Mouse (Mus musculus) frontal cortex, postnatal 36 days (tissue): ENCODE results near the gene Nudt8.
A peak's percentile ranks its signal among the peaks of the same experiment; 100 is the strongest.
"Not testable (repeated sequence)": the region's sequence is repeated elsewhere in the genome, so short reads cannot be mapped to it uniquely, and the experiment has no call there.

Source experiments
- DNase-seq, 2 experiments: peaks; one replicate each; pipeline ENCODE4 v3.0.0; 2022; ENCODE audit warnings: low spot score in 2 of 2

The Nudt8 gene

DNA sequence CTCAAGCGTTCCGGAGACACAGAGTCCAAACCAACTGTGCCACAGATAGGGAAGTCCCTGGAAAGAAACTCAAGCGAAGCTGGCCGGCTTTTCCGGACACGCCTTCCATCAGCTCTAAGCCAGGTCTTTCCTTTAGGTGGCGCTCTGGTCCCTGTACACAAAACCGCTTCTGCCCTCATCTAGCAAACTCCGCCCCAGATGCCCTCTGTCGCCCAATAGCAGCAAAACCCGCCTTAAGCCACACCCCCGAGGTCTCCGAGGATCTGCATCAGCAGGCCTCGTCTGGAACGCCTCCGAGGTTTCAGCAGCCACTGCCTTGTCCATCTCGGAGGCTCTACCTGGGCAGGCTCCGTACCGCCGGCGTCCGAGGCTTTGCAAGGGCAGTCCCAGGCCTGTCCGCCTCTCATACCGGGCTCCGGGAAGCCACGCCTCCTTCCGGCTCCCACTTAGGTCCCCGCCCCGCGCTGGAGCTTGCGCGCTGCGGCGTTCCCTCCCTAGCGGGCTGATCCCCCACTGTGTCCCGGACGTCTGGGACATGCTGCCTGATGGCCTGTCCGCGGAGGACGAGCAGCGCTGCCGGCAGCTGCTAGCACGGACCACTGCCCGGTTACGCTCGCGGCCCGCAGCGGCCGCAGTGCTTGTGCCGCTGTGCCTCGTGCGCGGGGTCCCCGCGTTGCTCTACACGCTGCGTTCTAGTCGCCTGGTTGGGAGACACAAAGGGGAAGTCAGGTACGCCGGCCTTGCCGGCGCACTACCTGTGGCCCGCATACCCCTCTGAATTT lies at the start of gene Nudt8, which contains the start of gene Gm49405:
Gene Nudt8 (plus strand): TSS at position 462 of the 782 bp plus-strand sequence.
Gene Gm49405 (plus strand): TSS at position 508 of the 782 bp plus-strand sequence.
- DNase-seq, result peak; percentile 97

GRCm38 (mm10) chr19:3951461-3951860 lies 48.9 kb upstream of the Nudt8 start:
- DNase-seq, result no peak

DNA sequence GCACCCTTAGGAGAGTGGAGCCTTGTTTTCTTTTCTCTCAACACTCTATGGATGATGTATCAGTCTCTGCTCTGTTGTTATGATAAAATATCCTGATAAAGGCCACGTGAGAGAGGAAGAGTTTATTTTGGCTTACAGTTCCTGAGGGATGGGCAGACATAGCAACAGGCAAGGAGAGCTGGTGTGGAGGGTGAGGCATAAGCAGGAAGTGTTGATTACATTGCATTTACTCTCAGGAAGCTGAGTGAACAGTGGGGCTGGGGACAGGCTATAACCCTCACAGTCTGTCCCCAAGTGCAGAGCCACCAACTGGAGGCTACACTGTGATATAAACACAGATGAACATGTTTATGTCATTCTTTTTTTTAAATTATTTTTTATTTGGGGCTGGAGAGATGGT lies 48.3 kb upstream of the Nudt8 start:
- DNase-seq, result no peak

- DNase-seq, result no peak
Observed at GRCm38 (mm10) chr19:3955033-3955432, 45.3 kb upstream of the Nudt8 start.

DNA sequence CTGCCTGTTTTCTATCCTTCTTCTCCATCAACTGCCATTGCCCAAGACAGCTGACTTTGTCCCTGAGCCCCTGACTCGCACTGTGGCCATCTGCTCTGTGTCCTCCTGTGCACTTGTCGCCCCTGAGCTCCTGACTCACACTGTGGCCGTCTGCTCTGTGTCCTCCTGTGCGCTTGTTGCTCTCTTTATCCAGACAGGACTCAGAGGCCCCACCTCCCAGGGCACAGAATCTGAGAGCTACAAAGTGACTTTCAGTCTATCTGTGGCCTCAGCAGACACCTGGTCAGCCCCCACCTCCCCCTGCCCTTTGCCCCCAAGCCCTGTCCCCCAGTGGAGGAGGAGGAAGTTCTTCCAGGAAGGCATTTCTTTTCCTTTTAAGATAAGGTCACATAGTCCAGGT lies 44.6 kb upstream of the Nudt8 start:
- no peak for DNase-seq

DNA sequence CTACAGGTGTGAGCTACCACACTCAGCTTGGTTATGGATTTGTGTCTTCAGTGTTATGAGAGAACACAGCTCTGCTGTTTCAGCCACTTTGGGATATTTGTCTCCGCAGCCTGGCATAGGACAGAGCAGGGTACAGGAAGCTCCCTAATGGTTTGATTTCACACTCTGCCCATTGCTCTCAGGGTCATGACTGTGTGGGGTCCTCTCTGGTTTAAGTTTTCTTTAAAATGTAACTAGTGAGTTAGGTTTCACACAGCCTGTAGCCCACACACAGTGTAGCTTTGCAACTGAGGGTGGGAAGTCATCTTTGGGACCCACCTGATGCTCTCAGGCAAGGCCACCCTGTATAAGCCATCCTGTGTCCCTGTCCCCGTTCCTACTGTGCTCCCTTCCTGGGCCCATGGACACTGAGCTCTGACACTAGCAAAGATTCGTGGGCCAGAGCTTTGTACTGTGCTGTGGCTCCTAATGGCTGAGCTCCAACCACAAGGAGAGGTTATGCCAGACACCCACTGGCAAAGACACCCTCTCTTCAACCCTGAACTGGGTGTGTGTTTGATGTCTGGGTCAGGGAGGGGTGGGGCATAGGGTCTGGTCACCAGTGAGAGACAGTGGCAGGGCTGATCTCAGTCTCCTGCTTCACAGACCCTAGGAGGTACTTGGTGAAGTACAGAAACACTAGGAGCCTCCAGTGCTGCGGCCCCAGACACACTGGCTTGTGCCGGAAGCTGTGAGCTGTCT lies 42.9 kb upstream of the Nudt8 start:
- DNase-seq, result not testable (repeated sequence)

GRCm38 (mm10) chr19:3958470-3958869 lies 41.9 kb upstream of the Nudt8 start, which contains the start of gene Aldh3b3:
Gene Aldh3b3 (plus strand): TSS chr19:3958645.
- DNase-seq, result no peak

GRCm38 (mm10) chr19:3959030-3959429 lies 41.4 kb upstream of the Nudt8 start:
- DNase-seq, result no peak

DNA sequence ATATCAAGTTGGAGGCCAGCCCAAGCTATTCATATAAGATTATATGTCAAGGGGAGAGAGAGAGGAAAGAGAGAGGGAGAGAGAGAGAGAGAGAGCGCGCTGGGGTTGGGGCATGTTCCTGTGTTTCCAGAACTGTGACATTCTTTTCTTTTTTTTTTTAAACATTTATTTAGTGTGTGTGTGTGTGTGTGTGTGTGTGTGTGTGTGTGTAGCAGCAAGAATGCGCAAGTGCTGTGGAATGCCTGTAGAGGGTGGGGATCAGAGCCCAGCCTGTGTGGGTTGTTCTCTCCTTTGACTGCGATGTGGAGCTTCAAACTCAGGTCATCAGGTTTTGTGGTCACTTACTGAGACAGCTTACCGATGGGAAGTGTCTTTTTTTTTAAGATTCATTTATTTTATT lies 40.2 kb upstream of the Nudt8 start:
- no peak for DNase-seq

DNA sequence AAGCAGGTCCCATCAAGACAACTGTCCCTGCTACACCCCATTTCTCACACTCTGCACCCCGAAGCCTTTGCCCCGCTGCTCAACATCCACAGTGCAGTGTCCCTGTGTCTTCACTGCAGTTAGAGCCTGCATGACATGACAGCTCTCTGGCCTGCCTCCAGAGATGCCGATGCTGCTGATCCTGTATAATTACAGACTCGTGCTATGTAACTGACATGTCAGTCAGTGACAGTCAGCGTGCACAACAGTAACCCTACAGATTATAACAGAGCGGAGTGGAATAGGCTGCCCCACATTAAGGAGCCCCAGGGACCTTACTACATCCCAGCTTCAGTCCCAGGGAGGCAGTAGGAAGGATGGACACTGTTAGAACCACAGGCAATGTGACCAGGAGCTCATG lies 38.6 kb upstream of the Nudt8 start:
- DNase-seq, result not testable (repeated sequence)

DNA sequence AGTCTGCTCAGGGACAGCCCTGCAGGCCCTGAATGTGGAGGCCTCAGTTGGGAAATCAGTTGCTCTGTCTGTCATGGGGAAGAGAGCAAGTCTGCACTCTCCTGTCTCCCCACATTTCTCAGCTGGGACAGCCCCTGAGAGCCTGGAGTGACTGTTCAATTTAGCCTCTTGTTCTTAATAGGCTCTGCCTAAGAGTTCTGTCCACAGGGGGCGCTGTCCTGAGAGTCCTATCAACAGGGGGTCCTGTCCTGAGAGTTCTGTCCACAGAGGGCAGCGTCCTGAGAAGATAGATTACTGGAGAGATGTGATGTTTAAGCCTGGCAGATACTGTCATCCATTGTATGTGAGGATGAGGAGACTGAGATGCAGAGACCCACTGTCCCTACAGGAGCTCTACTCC lies 37.9 kb upstream of the Nudt8 start:
- DNase-seq, result no peak

GRCm38 (mm10) chr19:3964030-3964429 lies 36.4 kb upstream of the Nudt8 start:
- no peak for DNase-seq

GRCm38 (mm10) chr19:3966330-3967075 lies 33.9 kb upstream of the Nudt8 start:
- peak in 1 of 2 experiments; percentile 34 for DNase-seq

GRCm38 (mm10) chr19:3967258-3967657 lies 33.1 kb upstream of the Nudt8 start:
- no peak for DNase-seq

DNA sequence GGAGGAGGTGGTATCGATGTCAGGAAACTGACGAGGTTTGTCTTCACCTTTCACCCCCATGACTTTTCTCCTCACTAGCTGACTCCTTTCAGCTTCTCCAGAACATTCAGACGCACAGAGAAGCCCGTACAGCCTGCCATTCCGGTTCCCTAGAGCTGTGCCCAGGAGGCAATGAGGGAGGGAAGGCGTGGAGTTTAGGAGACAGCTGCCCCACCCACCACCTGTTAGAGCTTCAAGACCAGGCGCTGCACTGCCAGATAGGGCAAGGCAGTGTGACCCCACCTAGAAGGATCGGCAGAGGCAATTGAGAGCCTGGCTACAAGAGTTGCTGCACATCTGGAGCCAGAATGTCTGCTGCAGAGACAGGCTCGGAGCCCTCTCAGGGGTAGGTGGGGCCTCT lies 28.2 kb upstream of the Nudt8 start, which contains the start of gene Aldh3b2:
Gene Aldh3b2 (plus strand): TSS at position 100 of the 400 bp plus-strand sequence.
- no peak for DNase-seq

DNA sequence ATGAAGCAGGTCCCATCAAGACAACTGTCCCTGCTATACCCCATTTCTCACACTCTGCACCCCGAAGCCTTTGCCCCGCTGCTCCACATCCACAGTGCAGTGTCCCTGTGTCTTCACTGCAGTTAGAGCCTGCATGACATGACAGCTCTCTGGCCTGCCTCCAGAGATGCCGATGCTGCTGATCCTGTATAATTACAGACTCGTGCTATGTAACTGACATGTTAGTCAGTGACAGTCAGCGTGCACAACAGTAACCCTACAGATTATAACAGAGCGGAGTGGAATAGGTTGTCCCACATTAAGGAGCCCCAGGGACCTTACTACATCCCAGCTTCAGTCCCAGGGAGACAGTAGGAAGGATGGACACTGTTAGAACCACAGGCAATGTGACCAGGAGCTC lies 25.8 kb upstream of the Nudt8 start:
- DNase-seq, result not testable (repeated sequence)

DNA sequence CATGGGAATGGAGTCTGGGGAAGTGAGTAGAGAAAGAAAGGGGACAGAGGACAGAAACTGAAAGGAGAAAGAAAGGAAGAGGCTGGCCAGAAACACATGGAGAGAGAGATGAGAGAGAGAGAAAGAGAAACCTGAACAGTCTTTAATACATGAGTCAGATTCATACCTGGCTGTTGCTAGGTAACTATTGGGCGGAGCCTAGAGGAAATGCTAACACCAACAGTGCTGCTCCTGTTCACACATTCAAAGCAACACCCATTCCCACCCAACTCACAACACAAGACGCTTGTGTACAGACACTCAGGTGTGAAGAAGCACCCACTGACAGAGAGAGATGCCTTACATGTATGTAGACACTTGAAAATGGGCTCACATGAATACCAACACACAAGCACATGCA lies 24.5 kb upstream of the Nudt8 start:
- no peak for DNase-seq

GRCm38 (mm10) chr19:3980309-3980708 lies 20.1 kb upstream of the Nudt8 start:
- peak; percentile 69 to 87 for DNase-seq

- DNase-seq, result no peak
Observed at GRCm38 (mm10) chr19:3980917-3981316, 19.5 kb upstream of the Nudt8 start.

- DNase-seq, result no peak
Observed at GRCm38 (mm10) chr19:3983527-3984200, 16.7 kb upstream of the Nudt8 start.

DNA sequence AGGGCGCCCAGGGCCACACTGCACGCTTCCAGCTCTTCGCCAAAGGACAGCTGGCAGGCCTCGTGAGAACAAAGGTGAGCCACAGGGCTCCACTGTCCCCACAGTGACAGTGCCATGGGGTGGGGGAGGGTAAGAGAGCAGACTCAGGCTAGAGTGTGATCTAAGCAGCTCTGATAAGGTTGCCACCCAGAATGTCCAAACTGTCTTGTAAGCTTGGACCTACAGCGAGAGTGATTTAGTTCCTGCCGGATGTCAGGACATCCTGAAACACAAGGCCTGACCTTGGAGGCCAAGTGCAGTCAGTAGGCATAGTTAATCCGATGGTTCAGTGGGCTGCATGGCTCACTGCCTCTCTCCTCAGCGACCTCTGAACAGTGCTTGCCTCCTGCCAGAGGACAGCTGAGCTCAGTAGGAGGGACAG lies 15.1 kb upstream of the Nudt8 start:
- DNase-seq, result no peak
